Mouse (Mus musculus) liver, adult 2 months (tissue): Measurements from ENCODE around the gene Gcm2.

Experiments used
- CTCF ChIP-seq: fragments of 200-500 bp; IDR thresholded peaks from 2 replicates; pipeline ENCODE4 v1.5.1; 2011; ENCODE audit warnings: low read depth, low read length, control low read depth
- POLR2A ChIP-seq: fragments of 200-500 bp; IDR thresholded peaks from 2 replicates; pipeline ENCODE4 v1.6.1; 2011; ENCODE audit warnings: low read length, control low read depth; ENCODE audit not compliant: insufficient read depth; ENCODE audit errors: extremely low read depth

DNA sequence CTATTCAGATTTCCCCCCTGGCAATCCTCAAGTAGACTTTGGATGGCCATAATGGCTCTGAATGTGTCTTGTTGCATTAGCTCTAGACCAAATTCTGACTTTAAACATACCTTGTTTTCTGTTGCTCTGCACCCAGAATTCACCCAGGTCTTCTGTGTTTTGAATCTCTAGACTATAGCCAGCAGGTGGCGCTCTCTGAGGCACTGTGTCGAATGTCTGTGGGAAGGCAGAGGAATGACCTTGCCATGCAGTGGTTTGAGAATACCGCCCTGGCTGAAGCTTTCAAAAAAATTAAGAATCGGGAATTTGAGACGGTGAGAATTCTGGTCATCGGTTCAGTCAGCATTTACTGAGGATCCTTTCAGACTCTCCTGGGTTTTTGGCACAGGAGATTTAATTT lies 24.1 kb upstream of the Gcm2 start:
- TF ChIP-seq CTCF (peak; percentile 83), POLR2A (no peak)
